Mouse (Mus musculus) B cell, adult 2 months (primary cell): ENCODE measurements around the gene BC035044.
"Not testable (repeated sequence)": the region's sequence is repeated elsewhere in the genome, so short reads cannot be mapped to it uniquely, and the experiment has no call there.

Experiments
- DNase-seq, 2 experiments: peaks; one replicate each; pipeline ENCODE4 v3.0.0; 2022

Gene BC035044

DNA sequence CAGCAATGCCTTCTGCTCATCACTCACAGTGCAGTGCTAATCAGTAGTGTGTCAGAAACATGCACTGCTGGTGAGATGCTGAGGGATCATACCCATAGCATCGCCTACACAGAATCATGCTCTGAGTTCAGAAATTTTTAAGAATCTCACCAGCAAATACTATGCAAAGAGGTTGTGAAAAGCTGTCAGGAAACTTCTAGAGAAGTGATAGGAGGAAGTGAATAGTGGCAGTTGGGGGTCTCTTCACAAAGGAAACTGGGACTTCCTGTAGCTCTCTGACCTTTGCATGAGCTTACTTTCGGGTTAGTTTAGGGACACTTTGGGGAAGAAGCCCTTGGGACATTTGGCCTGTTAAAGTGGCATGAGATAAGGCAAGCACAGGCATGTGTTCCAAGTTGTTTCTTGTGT is at the start of gene BC035044:
Gene BC035044, minus strand, starts transcription at position 179 of the 408 bp plus-strand sequence.
- peak; percentile 51 to 53 for DNase-seq

DNA sequence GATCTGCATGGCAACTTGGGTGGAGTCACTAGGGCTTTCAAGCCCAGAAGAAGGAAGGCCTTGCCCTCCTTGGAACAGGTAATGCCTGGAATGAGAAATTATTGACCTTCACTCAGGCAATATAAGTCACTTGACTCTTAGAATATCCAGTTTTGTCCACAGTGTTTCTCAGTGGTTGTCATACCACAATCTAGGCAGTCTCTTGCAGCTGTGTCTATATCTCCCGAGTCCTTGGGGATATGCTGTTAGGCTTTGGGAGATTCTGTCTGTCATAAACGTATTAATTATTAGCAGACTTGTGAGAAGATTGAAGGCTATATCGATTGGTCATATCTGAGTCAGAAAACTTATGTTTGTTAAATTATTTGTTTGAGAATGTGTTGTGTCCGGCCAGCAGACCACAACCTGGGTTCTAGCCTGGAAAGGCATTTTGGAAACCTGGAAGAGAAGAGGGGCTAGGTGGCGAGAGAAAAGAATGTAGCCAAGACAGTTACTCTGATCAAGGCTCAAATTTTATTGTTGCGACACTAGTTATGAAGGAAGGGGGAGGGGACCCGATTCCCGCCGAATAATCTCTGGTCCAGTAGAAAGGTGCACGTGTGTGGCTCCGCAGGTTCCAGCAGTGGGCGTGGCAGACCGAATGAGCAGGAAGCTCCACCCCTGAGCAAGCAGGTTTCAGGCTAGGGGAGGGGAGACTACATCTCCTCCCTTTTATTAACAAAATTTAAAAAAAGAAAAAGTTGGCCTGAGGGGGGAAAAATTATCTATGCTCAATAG is 45.2 kb upstream of the BC035044 start:
- not testable (repeated sequence) for DNase-seq

DNA sequence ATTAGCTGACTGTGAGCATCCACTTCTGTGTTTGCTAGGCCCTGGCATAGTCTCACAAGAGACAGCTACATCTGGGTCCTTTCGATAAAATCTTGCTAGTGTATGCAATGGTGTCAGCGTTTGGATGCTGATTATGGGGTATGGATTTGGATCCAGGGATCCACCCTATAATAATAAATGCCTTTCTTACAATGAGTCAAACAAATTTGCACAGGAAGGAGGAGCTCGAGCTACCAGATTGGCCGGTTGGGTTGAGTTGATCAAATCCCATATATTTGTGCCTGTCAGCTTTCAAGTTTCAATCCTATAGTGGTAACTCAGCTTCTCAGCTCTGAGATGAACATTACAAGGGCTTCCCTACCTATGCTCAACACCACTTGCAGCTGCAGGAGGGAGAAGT is 43.2 kb upstream of the BC035044 start, which contains the start of gene Clec2g:
Gene Clec2g, plus strand, starts transcription at position 301 of the 400 bp plus-strand sequence.
- not testable (repeated sequence) for DNase-seq

DNA sequence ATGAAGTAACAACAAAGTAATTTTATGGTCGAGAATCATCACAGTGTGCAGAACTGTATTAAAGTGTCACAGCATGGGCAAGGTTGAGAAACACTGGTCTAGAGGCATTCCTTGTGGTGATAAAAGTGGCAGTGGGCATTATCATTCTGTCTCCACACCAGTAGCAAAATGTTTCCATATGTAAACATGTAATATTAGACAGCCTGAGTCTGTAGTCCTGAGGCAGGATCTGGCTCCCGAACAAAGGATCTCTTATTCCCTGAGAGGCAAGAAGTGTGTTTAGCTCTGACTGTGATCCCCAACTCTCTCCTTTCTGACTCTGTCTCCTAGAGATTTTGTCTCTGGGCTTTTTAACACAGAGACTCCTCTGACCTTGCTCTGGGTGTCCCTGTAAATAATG is 42.1 kb upstream of the BC035044 start:
- DNase-seq = no peak

DNA sequence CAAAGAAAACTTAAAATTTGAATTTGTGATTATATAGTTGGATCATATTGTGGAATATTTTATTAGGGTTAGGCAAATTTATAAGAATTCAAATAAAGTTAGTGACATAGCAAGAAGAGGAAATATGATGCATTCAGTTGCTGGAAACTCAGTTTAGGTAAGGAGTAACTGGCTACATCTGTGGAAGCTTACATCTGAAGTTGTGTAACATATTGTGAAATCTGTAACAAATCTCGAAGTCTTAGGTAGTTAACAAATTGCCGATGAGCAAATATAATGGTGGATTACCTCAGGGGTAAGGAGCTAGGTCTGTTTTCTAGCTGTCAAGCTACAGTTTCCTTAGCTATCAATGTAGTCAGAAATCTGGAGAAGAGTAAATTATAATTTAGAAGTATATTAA is 26.4 kb upstream of the BC035044 start:
- DNase-seq = no peak

DNA sequence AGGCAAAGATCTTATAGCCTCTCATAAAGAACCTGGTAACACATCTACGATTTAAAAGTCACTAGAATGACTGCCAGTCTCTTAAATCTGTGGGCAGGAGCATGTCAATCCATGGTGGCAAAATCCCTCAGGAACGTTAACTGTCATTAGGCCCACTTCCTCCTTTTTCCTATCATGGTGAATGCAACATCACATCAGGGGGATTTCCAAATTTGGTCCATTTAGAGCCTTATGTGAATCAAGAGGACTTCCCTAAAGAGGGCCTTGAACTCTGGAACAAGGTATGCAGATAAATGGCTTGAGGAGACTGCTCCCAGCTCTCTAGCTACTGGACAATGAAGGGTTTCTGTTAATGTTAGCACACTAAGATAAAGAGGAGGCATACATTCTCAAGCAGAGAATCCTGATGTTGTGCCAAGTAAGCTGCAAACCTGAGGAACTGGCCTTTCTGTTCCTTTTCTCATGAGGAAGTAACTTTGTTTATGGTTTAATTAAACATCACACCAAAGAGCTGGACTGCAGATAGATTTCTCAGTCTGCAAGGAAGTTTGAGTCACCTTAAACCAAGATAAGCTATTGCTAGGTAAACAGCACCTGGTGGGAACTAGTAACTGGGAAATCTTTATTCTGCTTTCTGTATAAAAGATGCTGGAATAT is 22.8 kb upstream of the BC035044 start:
- peak; percentile 6 to 7 for DNase-seq

DNA sequence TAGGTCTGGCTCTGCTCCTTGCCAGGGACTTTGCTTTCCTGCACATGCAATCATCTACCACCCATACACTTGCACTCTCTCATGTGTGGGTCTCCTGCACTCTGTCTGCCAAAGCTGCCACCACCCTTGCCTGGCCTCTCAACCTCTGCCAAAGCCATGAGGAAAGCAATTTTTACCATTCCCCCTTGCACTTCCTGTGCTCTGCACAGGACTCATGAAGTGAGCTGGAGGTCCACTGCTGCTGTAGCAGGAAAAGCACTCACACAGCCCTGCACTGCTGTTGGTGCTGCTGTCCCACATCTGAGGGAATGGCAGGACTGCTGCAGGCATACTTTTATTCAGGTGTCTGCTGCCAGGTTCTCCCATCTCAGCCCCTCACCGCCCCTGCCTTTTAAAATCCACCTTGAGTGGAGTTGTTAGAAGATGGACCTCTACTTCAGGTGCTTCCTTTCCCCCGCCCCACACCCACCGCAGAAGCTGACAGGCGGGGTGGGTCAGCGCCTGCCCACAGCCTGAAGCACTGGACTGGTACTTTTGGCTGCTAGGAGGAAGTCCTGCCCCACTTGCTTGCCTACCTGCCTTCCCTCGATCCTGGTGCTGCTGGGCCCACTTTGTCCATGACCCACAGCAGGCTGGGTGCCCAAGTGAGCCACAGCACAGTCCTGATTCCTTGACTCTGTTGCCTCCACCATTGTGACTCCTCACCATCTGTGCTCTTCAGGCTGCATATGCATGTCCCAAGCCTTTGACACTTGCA is 10.0 kb upstream of the BC035044 start:
- not testable (repeated sequence) for DNase-seq

DNA sequence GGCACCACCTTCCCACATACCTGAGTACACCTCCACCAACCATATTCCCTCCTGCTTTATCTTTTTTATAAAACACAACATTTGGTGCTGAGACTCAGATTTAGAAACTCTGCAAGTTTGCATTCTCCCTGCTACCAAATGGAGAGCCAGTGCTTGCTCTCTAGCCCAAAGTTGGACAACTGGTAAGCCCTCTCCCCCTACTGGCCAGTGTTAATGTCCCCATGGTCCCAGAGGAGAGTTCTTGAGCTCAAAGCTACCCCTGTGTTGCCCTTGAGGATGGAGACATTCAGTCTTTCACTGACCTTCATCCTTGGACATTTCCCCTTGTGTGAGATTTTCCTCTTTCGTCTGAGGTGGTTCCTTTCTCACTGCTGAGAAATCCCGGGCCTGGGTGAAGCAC is 9.1 kb upstream of the BC035044 start:
- no peak for DNase-seq

DNA sequence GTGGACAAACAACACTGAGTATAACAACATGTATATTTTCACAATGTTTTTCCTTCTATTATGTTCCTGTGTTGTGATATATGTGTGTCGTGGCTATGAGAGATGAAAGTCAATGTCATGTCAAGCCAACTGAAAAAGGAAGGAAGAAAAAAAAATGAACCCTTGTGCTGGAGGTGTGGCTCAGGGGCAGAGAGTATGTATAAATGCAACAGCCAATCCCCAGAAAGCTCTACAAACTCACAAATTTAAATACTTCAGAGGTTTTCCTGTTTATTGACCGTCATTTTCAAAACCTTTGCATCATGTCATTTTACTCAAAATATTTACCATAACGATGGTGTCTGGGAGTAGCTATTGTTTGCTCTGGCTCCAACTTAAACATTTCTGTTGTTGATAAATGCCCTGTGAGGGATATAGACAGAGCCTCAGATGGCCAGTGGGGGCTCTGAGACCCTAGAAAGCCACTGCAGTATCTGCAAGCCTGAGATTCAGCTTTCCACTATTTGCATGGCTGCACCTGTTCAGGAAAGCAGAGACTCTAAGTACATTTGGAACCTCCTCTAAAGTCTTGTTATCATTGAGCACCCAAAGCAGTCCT is 4.6 kb upstream of the BC035044 start:
- DNase-seq = no peak

DNA sequence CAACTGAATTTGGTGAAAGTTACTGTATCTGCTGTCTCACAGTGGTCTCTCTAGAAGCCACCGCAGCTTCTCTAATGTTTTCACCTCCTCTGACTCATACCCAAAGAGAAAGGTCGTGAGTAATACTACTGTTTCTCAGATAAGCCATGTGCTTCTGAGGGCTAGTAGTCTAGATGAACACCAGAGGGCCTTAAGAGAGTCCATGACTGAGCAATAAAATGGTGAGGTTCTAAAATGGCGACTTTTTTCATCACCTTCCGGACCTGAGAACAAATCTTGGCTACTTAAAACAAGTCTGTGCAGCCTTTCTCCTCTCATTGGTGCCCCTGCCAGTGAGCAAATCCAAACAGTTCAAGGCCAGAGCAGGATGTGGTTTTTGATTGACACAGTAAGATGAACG is 2.1 kb downstream of the BC035044 start:
- peak; percentile 64 to 71 for DNase-seq

DNA sequence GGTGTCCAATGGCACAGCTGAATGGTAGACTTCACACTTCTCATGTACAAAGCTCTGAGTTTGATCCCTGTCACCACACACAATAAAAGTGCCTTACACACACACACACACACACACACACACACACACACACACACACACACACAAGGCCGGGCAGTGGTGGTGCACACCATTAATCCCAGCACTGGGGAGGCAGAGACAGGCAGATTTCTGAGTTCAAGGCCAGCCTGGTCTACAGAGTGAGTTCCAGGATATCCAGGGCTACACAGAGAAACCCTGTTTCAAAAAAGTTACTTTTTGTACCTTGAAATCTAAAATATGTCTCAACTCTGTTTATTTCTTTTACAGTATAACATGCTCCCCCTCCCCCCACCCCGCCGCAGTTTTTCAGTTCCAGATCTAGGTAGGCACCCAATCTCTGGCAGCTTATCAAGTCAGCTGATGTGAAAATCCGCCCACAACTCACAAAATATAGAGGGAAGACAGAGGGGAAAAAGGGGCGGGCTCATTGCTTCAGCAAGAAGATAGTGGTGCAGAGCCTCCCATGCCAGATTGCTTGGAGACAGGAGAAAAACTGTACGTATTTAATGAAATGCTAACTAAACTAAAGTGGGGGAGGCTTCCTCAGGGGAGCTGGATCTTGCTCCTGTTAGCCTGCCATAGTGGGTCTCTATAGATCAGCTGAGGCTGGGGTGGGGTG is 3.7 kb downstream of the BC035044 start, which contains the start of gene Clec2i:
Gene Clec2i, plus strand, starts transcription at position 498 of the 700 bp plus-strand sequence.
- peak; percentile 70 to 72 for DNase-seq

DNA sequence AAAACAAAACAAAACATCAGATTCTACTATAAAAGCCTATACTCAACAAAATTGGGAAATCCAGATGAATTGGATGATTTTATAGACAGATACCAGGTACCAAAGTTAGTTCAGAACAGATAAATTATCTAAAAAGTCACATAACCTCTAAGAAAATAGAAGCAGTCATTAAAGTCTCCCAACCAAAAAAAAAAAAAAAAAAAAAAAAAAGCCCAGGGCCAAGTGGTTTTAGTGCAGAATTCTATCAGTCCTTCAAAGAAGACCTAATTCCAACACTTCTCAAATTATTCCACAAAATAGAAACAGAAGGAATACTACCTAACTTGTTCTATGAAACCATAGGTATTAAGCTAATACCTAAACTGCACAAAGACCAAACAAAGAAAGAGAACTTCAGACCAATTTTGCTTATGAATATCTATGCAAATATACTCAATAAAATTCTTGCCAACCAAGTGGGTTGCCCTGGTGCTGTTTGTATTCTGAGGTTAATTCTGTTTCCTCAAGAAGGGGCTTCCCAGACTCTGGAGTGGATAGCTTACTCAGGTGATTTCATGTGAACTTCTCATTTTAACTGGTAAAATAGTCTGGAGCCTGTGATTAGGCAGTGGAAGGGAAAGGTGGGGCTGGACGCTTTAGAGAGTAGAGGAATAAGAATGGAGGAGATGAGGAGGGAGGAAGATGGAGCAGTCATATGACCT is 18.9 kb downstream of the BC035044 start:
- peak; percentile 44 to 51 for DNase-seq

DNA sequence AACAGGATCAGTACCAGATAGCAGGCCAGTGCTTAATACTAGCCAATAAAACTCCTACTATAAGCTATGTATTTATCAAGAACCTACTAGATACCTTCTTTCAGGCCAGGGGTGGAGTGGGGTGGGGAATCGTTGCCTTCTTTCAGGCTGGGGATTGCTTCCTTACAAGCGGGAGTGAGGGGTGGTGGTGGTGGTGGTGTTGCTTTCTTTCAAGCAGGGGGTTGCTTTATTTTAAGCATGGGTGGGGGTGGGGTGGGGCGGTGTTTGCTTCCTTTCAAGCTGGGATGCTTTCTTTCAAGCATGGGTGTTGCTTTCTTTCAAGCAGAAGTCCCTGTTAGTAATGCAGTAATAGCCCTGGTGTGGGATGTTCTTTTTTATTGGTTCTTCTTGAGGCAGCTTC is 22.1 kb downstream of the BC035044 start:
- peak in 1 of 2 experiments; percentile 42 for DNase-seq

DNA sequence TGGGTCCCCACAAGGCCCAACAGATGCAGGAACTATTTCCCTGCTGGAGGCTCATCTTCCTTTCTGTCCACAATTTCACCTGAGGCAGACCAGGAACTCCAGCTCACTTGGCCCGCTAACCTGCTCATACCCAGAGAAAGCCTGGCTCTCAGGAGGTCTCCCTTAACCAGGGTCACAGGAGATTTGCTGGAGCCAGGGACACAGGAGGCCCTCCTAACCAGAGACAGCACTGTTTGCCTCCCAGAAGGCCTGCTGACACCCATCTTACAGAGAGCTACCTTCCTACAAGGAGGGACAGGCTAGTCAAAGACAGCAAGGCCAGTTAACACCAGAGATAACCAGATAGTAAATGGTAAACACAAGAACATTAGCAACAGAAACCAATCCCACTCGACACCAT is 33.0 kb downstream of the BC035044 start:
- DNase-seq = no peak

DNA sequence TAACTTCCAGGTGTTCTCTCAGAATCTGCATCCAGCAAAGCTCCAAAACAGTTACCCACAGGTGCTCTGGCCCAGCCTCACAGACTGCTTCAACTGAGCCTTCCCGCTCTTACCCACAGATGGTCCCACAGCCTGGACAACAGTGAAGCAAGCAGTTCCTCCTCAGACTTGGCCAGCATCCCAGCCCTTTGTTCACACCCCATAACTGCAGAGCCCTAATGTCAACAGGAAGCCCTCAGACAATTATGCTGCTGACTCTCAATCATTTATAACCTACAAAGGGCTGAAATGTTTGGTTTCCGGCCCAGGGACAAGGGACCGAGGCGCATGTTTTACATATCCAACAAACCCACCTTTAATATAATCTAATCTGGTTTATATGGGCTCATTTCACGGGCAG is 34.7 kb downstream of the BC035044 start:
- DNase-seq = peak; percentile 62 to 70

DNA sequence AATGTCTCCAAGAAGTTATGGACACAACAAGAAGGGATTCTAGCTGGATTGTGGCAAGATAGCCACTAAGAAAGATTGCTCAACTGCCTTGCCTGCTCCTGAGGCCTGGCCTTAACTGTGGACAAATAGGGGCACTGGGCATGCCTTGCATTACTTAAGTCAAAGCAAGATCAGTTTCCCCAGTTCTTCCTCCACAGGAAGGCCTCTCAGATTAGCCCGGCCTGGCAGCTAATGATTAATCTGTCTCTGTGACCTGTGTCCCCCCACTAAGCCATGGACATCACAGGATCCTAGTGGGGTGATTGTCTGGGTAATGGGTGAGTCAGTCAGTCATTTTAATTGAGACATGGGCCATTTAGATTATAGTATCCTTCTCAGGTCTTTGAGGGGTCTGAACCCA is 35.4 kb downstream of the BC035044 start:
- DNase-seq = no peak

DNA sequence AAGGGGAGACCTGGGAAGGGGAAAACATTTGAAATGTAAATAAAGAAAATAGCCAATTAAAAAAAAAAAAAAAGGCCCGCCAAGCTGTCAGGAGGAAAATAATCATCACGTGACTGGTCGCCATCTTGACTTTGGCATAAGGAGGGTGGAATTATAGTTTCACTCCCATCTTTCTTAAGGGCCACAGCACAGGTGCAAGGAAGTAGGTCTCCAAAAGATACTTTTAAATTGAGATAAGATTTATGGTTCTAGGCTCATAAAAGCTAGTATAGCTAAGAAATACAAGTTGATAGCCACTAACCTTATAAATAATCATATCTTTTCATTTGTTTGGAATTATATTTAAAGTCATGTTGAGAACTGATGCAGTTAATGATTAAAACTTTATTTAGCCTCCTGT is 36.0 kb downstream of the BC035044 start:
- no peak for DNase-seq

DNA sequence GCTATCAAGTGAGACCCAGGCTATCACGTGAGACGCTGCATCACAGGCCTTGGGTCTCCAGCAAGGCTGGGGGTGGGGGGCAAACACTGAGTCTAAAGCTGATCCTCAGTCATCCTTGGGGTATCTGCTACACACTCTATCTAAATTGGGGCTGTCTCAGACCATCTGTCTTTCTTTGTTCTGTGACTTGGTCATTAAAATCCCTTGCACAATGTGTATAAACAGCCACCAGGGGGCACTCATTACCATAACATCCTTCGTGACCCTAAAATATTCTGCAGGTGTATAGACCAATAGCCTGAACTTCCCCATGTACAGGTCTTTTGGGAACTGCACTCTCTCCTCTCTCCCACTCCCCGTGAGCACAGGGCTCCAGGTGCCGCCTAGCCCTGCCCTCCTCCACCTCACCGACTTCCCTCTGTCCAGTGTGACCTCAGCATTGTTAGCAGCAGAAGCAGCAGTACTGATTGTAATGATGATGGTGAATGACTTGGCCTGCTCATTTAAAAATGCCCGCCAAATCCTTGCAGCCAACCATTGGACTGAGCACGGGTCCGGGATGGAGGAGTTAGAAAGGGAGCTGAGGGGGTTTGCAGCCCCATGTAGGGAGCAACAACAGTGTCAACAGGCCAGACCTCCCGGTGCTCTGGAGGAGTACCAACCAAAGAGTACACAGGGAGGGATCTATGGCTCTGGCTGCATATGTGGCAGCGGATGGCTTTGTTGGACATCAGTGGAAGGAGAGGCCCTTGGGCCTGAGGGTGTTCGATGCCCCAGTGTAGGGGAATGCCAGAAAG is 36.7 kb downstream of the BC035044 start:
- peak; percentile 91 to 92 for DNase-seq

DNA sequence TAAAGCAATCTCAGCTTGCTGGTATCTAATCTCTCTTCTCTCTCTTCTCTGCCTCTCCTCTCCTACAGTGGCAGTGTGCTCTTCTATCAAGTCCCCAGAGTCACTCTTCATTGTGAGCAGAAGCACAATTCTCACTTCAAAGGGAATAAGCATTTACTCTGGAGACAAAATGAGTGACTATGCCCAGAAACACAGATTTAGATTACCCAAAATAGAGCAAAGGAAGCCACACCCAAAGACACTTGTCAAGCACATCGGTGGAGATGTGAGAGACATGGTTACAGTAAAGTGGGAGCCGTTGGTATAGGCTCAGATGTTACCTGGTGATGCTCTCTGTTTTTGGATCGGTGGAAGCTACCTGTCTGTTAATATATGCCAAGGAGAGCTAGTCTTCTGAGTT is 38.2 kb downstream of the BC035044 start:
- no peak for DNase-seq

DNA sequence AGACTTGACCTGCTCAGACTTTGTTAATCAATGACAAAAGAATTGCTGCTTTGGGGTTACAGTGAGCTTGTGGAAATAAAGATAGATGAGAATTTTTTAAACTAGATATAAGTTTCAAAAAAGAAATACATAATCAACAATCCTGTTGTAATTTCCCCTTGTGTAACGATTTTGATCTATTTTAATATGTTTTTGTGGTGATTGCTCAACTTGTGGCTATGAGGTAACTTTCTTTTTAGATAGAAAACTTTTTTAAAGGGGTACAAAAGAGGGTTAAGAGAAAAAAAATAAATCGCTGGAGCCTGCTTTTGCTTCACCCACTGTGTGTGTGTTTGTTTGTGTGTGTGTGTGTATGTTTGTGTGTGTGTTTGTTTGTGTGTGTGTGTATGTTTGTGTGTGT is 39.8 kb downstream of the BC035044 start:
- no peak for DNase-seq

DNA sequence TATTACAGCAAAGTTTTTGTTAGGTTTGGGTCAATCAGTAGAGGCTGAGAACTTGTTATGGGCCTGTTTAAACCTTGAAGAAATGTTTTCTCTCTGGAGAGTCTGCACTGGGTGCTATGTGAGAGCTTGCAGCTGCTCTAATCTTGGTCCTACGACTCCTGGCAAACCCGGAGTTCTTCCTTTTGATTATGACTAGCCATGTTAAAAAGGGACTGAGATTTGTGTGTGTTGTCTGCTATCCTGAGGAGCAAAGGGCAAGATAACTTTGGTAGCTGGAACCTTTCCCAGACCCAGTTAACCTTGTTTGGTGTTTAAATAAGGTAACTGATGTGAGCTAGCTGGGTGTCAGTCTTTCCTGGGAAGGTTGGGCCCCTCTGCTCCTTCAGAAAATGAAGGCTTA is 40.3 kb downstream of the BC035044 start:
- no peak for DNase-seq
